Mouse (Mus musculus): ENCODE results near the gene Gm40460.
"Not testable (repeated sequence)": the region's sequence is repeated elsewhere in the genome, so short reads cannot be mapped to it uniquely, and the experiment has no call there.

DNA sequence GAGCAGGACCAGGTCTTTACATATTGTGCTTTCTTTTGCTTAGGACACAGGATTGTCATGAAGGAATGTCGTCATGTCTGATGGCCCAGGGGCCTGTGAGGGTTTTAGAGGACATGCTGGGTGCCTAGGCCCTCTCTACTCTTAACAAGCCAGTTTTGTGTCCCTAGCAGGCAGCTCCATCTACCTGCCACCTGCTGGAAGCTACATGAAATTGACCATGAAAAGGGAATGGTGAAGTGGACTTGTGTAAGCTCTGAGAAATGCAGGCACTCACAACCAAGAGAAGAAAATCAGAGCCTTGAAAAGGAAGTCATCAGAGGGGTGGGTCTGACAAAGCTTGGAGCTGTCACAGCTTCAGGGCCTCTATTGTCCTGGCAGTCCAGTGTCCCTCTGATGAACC lies 38.4 kb upstream of the Gm40460 start:
- TF ChIP-seq CTCF (IDR thresholded peaks at IDR 0.05; ENCODE audit: low read depth), result peak; percentile 22
- not testable (repeated sequence) for TF ChIP-seq EP300 (IDR thresholded peaks at IDR 0.05; ENCODE audit: low read depth)
